In genomic region chr2:85129496-85129971, GRCm38 (mm10) we compare ENCODE assay signal across 10 mouse cellular contexts. TPM values are rescaled to one million over a fixed set of nuclear protein-coding genes. Genes with fewer than 3 reads are reported as not detected.
A peak's percentile ranks its signal among the peaks of the same experiment; 100 is the strongest.
DNase-seq lines count a peak whose midpoint lies in the region; ATAC-seq lines count a peak whose summit lies in the region.
"Had no signal": no experiment of that assay in that cellular context is flagged by ENCODE, and none has a peak within 500 bp of the region (broad histone marks: within the 10 kb centered on the region; RNA-seq: fewer than 3 reads in every experiment).

No protein-coding gene starts in this region.

- intact Hi-C loops in heart, postnatal 14 days (cut with DNase I) = no loop called here
- intact Hi-C loops in gastrocnemius, postnatal 14 days (cut with DNase I; ENCODE audit: low total_unique reads) = no loop called here

- no peak overlapping the region for H3K4me2 ChIP-seq in liver, embryonic 12.5 days
- H3K4me2 ChIP-seq in stomach, embryonic 16.5 days (ENCODE audit: low read depth, low read length) = no peak overlapping the region
- H3K4me2 ChIP-seq in forebrain, embryonic 11.5 days (ENCODE audit: low read depth, low read length, severe bottlenecking) = no peak overlapping the region

- H3K9ac ChIP-seq in liver, embryonic 12.5 days = no peak overlapping the region
- H3K9ac ChIP-seq in stomach, embryonic 16.5 days (ENCODE audit: low read length) = no peak overlapping the region
- H3K9ac ChIP-seq in forebrain, embryonic 11.5 days (ENCODE audit: low read length) = no peak overlapping the region

- H3K9me3 ChIP-seq in liver, embryonic 12.5 days (replicated peaks) = no peaks in the 10 kb centered on the region
- H3K9me3 ChIP-seq in stomach, embryonic 16.5 days (replicated peaks; ENCODE audit: control insufficient read depth, low read length) = no peaks in the 10 kb centered on the region
- H3K9me3 ChIP-seq in forebrain, embryonic 11.5 days (ENCODE audit: control insufficient read depth, low read length) = no peaks in the 10 kb centered on the region

- peaks cover 24% of the 10 kb centered on the region for H3K4me1 ChIP-seq in liver, embryonic 12.5 days
- H3K4me1 ChIP-seq in stomach, embryonic 16.5 days (ENCODE audit: control insufficient read depth, insufficient read depth, low read length) = peaks cover 6% of the 10 kb centered on the region; the same call in 1 of the 2 replicates
- H3K4me1 ChIP-seq in forebrain, embryonic 11.5 days (replicated peaks; ENCODE audit: control insufficient read depth, insufficient read depth, low read length) = peaks cover 5% of the 10 kb centered on the region; the same call in 1 of the 2 replicates

- no peak overlapping the region for H3K4me3 ChIP-seq in liver, embryonic 12.5 days
- H3K4me3 ChIP-seq in stomach, embryonic 16.5 days (replicated peaks; ENCODE audit: low read length) = no peak overlapping the region
- H3K4me3 ChIP-seq in forebrain, embryonic 11.5 days (ENCODE audit: low read depth, low read length) = no peak overlapping the region

- peak; percentile 2 for DNase-seq in retina, postnatal 1 day
- no peak for DNase-seq in retina, embryonic 14.5 days (ENCODE audit: low spot score)
- DNase-seq in heart, postnatal 14 days = peak; percentile 42 to 57
- DNase-seq in forebrain, embryonic 11.5 days (ENCODE audit: low spot score) = no peak
- DNase-seq in gastrocnemius, postnatal 14 days = no peak
- DNase-seq: cerebellum, postnatal 14 days had no signal

- 26% methylated on average over 6 of the region's 6 CpGs for WGBS in liver, embryonic 12.5 days (ENCODE audit: insufficient replicate concordance)
- 40% methylated on average over 6 of the region's 6 CpGs for WGBS in stomach, embryonic 16.5 days
- 50% methylated on average over 6 of the region's 6 CpGs for WGBS in forebrain, embryonic 11.5 days

- peak; percentile 46 for ATAC-seq in liver, embryonic 12.5 days
- peak; percentile 63; the same call in 1 of the 2 replicates for ATAC-seq in stomach, embryonic 16.5 days (ENCODE audit: insufficient read depth, low FRiP score)
- ATAC-seq in forebrain, embryonic 11.5 days (replicated peaks; ENCODE audit: low FRiP score) = no peak
- ATAC-seq in erythroid progenitor cell, adult 5-6 weeks (replicated peaks; ENCODE audit: low FRiP score, poor library complexity, severe bottlenecking) = no peak

- peak overlapping the region; percentile 67 for H3K27ac ChIP-seq in liver, embryonic 12.5 days
- H3K27ac ChIP-seq in stomach, embryonic 16.5 days (ENCODE audit: low read length) = no peak overlapping the region; the same call in 1 of the 2 replicates
- H3K27ac ChIP-seq in forebrain, embryonic 11.5 days (ENCODE audit: low read depth, low read length) = no peak overlapping the region

- no peaks in the 10 kb centered on the region for H3K36me3 ChIP-seq in liver, embryonic 12.5 days
- H3K36me3 ChIP-seq in stomach, embryonic 16.5 days (ENCODE audit: control insufficient read depth, insufficient read depth, low read length) = no peaks in the 10 kb centered on the region
- H3K36me3 ChIP-seq in forebrain, embryonic 11.5 days (ENCODE audit: control insufficient read depth, insufficient read depth, low read length) = no peaks in the 10 kb centered on the region

- H3K27me3 ChIP-seq in liver, embryonic 12.5 days (replicated peaks) = peaks cover 7% of the 10 kb centered on the region; the same call in 1 of the 2 replicates
- H3K27me3 ChIP-seq in stomach, embryonic 16.5 days (ENCODE audit: control insufficient read depth, insufficient read depth, low read length) = no peaks in the 10 kb centered on the region
- H3K27me3 ChIP-seq in forebrain, embryonic 11.5 days (ENCODE audit: control insufficient read depth, insufficient read depth, low read length) = no peaks in the 10 kb centered on the region

RNA-seq across cellular contexts. Expression of gene Aplnr, which starts 6.5 kb away (rescaled TPM):
- total RNA-seq in heart, postnatal 14 days (2021) = 100 to 1,000 TPM in 1 of 2 experiments, 10 to 100 TPM in 1; 93.4 to 104 TPM
- polyA plus RNA-seq in liver, embryonic 12.5 days (2016; fragmentation: Nextera tagmentation; extraction: Ambion mirVana) = 5.1 and 5.3 TPM in 2 replicates
- polyA plus RNA-seq in stomach, embryonic 16.5 days (2015; fragmentation: Nextera tagmentation; extraction: Ambion mirVana) = 75.8 and 81.7 TPM in 2 replicates
- polyA plus RNA-seq in forebrain, embryonic 11.5 days (2014; fragmentation: Nextera tagmentation; extraction: Ambion mirVana) = 30.0 and 34.1 TPM in 2 replicates
- 1.3 TPM in 1 of 2 replicates, not detected in the other for total RNA-seq in erythroid progenitor cell, adult 5-6 weeks (2015; ENCODE audit: low replicate concordance)
- total RNA-seq in erythroid progenitor cell, adult 5-6 weeks (2017; ENCODE audit: low replicate concordance) = not detected in 2 replicates
- 10 to 100 TPM; 61.0 to 74.0 TPM for total RNA-seq in gastrocnemius, postnatal 14 days (2021)
- total RNA-seq: hematopoietic stem cell, adult 5-6 weeks had no signal

Comparison
In these comparisons a context has a peak if more than half of its experiments do, and no peak if none do; other contexts are left out.
1. DNase-seq: peak in retina, postnatal 1 day (single experiment) and heart, postnatal 14 days (2 of 2); none in retina, embryonic 14.5 days (single experiment), forebrain, embryonic 11.5 days (single experiment) and gastrocnemius, postnatal 14 days (single experiment).
2. ATAC-seq: peak in liver, embryonic 12.5 days (single experiment) and stomach, embryonic 16.5 days (single experiment); none in forebrain, embryonic 11.5 days (single experiment) and erythroid progenitor cell, adult 5-6 weeks (single experiment).
3. RNA of gene Aplnr, which starts 6.5 kb away (total RNA-seq): 93.4 to 104 TPM in heart, postnatal 14 days and 61.0 to 74.0 TPM in gastrocnemius, postnatal 14 days; 1.3 TPM in erythroid progenitor cell, adult 5-6 weeks; every median in the first group is over 10 times any median in the second.